ENCODE assay signal across 13 mouse cellular contexts in genomic region chr10:59846416-59846815, GRCm38 (mm10). TPM values are rescaled to one million over a fixed set of nuclear protein-coding genes. Genes with fewer than 3 reads are reported as not detected.
A peak's percentile ranks its signal among the peaks of the same experiment; 100 is the strongest.
DNase-seq lines count a peak whose midpoint lies in the region; ATAC-seq and TF ChIP-seq lines count a peak whose summit lies in the region.
"Had no signal": no experiment of that assay in that cellular context is flagged by ENCODE, and none has a peak within 500 bp of the region (broad histone marks: within the 10 kb centered on the region; RNA-seq: fewer than 3 reads in every experiment).

No protein-coding gene starts in this region.

- TF ChIP-seq CTCF in gastrocnemius, adult 2 months (IDR thresholded peaks at IDR 0.05), result peak; percentile 29; the same call in 1 of the 2 replicates
- TF ChIP-seq CTCF in stomach, postnatal 0 days (IDR thresholded peaks at IDR 0.05; ENCODE audit: low read depth), result peak; percentile 55

- no peaks in the 10 kb centered on the region; the same call in 1 of the 2 replicates for H3K36me3 ChIP-seq in stomach, postnatal 0 days (ENCODE audit: control insufficient read depth, insufficient read depth, low read length)
- H3K36me3 ChIP-seq in midbrain, embryonic 13.5 days, result no peaks in the 10 kb centered on the region
- H3K36me3 ChIP-seq in kidney, embryonic 15.5 days, result no peaks in the 10 kb centered on the region

- intact Hi-C loops in gastrocnemius, adult 2 months (cut with DNase I), result loop anchor here (10.0 kb wide), 1 partner anchor 232 kb away; the partner anchor contains the start of genes Gm10322 and Mcu

- no peak for ATAC-seq in stomach, postnatal 0 days (ENCODE audit: low FRiP score, low TSS enrichment)
- ATAC-seq in midbrain, embryonic 13.5 days, result no peak
- ATAC-seq in kidney, embryonic 15.5 days (replicated peaks; ENCODE audit: low FRiP score), result no peak
- ATAC-seq: intestine, embryonic 16.5 days had no signal

- no peak overlapping the region for H3K9ac ChIP-seq in stomach, postnatal 0 days (ENCODE audit: low read length)
- no peak overlapping the region for H3K9ac ChIP-seq in midbrain, embryonic 13.5 days (replicated peaks)
- H3K9ac ChIP-seq in kidney, embryonic 15.5 days, result no peak overlapping the region

- WGBS in stomach, postnatal 0 days, result 80% methylated on average over 6 of the region's 6 CpGs
- 76% methylated on average over 6 of the region's 6 CpGs for WGBS in midbrain, embryonic 13.5 days
- 76% methylated on average over 6 of the region's 6 CpGs for WGBS in kidney, embryonic 15.5 days

- no peaks in the 10 kb centered on the region for H3K9me3 ChIP-seq in stomach, postnatal 0 days (ENCODE audit: control insufficient read depth, low read length)
- H3K9me3 ChIP-seq in midbrain, embryonic 13.5 days, result no peaks in the 10 kb centered on the region
- no peaks in the 10 kb centered on the region for H3K9me3 ChIP-seq in kidney, embryonic 15.5 days (replicated peaks)
- H3K9me3 ChIP-seq: G1E had no signal

- no peak overlapping the region for H3K4me2 ChIP-seq in stomach, postnatal 0 days (replicated peaks; ENCODE audit: low read depth)
- no peak overlapping the region for H3K4me2 ChIP-seq in midbrain, embryonic 13.5 days (replicated peaks)
- no peak overlapping the region for H3K4me2 ChIP-seq in kidney, embryonic 15.5 days

- H3K27me3 ChIP-seq in stomach, postnatal 0 days (ENCODE audit: control insufficient read depth, insufficient read depth, low read length), result no peaks in the 10 kb centered on the region
- no peaks in the 10 kb centered on the region for H3K27me3 ChIP-seq in midbrain, embryonic 13.5 days
- H3K27me3 ChIP-seq in kidney, embryonic 15.5 days, result no peaks in the 10 kb centered on the region

- no peak for DNase-seq in gastrocnemius, adult 2 months
- DNase-seq in gastrocnemius, postnatal 25 days, result no peak
- DNase-seq in retina, postnatal 1 day, result peak; percentile 14
- DNase-seq in retina, embryonic 14.5 days (ENCODE audit: low spot score), result no peak
- DNase-seq in left cerebral cortex, adult 18-20 months (ENCODE audit: low spot score in 2 of 2), result peak; percentile 54 to 74
- DNase-seq in stomach, postnatal 0 days (ENCODE audit: low spot score), result no peak
- DNase-seq: cerebellum, postnatal 36 days; heart, postnatal 14 days; lung, postnatal 10 days had no signal

- H3K4me1 ChIP-seq in stomach, postnatal 0 days (replicated peaks; ENCODE audit: control insufficient read depth, insufficient read depth), result no peaks in the 10 kb centered on the region
- 0 out of 2 replicates have a peak, but pooled peaks cover 3% of the 10 kb centered on the region for H3K4me1 ChIP-seq in midbrain, embryonic 13.5 days (replicated peaks)
- H3K4me1 ChIP-seq in kidney, embryonic 15.5 days, result peaks cover 35% of the 10 kb centered on the region

- no peak overlapping the region for H3K4me3 ChIP-seq in gastrocnemius, adult 2 months
- H3K4me3 ChIP-seq in stomach, postnatal 0 days (ENCODE audit: low read depth, low read length), result no peak overlapping the region
- H3K4me3 ChIP-seq in midbrain, embryonic 13.5 days (replicated peaks), result no peak overlapping the region
- no peak overlapping the region for H3K4me3 ChIP-seq in kidney, embryonic 15.5 days (replicated peaks)

- TF ChIP-seq EP300 in stomach, postnatal 0 days (optimal IDR thresholded peaks at IDR 0.05), result no peak

- H3K27ac ChIP-seq in gastrocnemius, adult 2 months, result peak overlapping the region; percentile 59
- no peak overlapping the region for H3K27ac ChIP-seq in stomach, postnatal 0 days (replicated peaks)
- no peak overlapping the region for H3K27ac ChIP-seq in midbrain, embryonic 13.5 days
- no peak overlapping the region for H3K27ac ChIP-seq in kidney, embryonic 15.5 days

RNA-seq across cellular contexts. Expression of gene Dnajb12, which starts 32.9 kb away (rescaled TPM):
- total RNA-seq in gastrocnemius, adult 2 months (2021), result 10 to 100 TPM; 60.4 to 77.5 TPM
- 10 to 100 TPM; 49.4 to 49.8 TPM for total RNA-seq in gastrocnemius, postnatal 25 days (2021)
- total RNA-seq in left cerebral cortex, adult 18-20 months (2021), result 10 to 100 TPM; 47.3 to 49.6 TPM
- polyA plus RNA-seq in stomach, postnatal 0 days (2015; fragmentation: Nextera tagmentation; extraction: Ambion mirVana), result 17.4 and 19.0 TPM in 2 replicates
- polyA plus RNA-seq in midbrain, embryonic 13.5 days (2015; fragmentation: Nextera tagmentation; extraction: Ambion mirVana), result 18.3 and 18.6 TPM in 2 replicates
- 27.1 and 30.2 TPM in 2 replicates for polyA plus RNA-seq in kidney, embryonic 15.5 days (2015; fragmentation: Nextera tagmentation; extraction: Ambion mirVana)

Comparison
In these comparisons a context has a peak if more than half of its experiments do, and no peak if none do; other contexts are left out.
1. DNase-seq: peak in retina, postnatal 1 day (single experiment) and left cerebral cortex, adult 18-20 months (2 of 2); none in gastrocnemius, adult 2 months (single experiment), gastrocnemius, postnatal 25 days (single experiment), retina, embryonic 14.5 days (single experiment) and stomach, postnatal 0 days (single experiment).